Mouse (Mus musculus) cortical plate, adult 2 months (tissue): ENCODE measurements around the gene Zfp365.

Experiments used
- CTCF ChIP-seq: fragments of 200-500 bp; IDR thresholded peaks from 2 replicates; pipeline ENCODE4 v1.5.1; 2011; ENCODE audit warnings: mild to moderate bottlenecking, control low read depth, low read length; ENCODE audit not compliant: insufficient read depth; ENCODE audit errors: extremely low read depth
- POLR2A ChIP-seq: fragments of 200-500 bp; IDR thresholded peaks from 2 replicates; pipeline ENCODE4 v1.6.1; 2011; ENCODE audit warnings: mild to moderate bottlenecking, low read length, control low read depth; ENCODE audit not compliant: insufficient read depth; ENCODE audit errors: extremely low read depth

GRCm38 (mm10) chr10:67917356-67917755, 4.9 kb upstream of the Zfp365 start:
- TF ChIP-seq CTCF (no peak), POLR2A (no peak)
